Mouse (Mus musculus) neural tube, embryonic 11.5 days (tissue): ENCODE results near the gene Apoc4. TPM values are rescaled to one million over a fixed set of nuclear protein-coding genes. Genes with fewer than 3 reads are reported as not detected.

Experiments
- ATAC-seq: fragments of 200-750 bp; cut with Nextera tagmentation; 2 replicates; pipeline ENCODE4 v1.8.0; 2017; ENCODE audit warnings: moderate number of reproducible peaks, mild to moderate bottlenecking, moderate TSS enrichment, moderate library complexity; ENCODE audit not compliant: insufficient read depth, low FRiP score, low TSS enrichment
- DNase-seq: peaks from one replicate; pipeline ENCODE4 v3.0.0-alpha.2; 2015; ENCODE audit warnings: low spot score
- H3K27ac ChIP-seq: fragments of 300-500 bp; sonication (generic); 2 replicates; pipeline ENCODE4 v1.5.1; 2014; ENCODE audit warnings: low read depth, mild to moderate bottlenecking, low read length
- H3K27me3 ChIP-seq: fragments of 300-500 bp; sonication (generic); 2 replicates; pipeline ENCODE4 v1.6.1; 2014; ENCODE audit warnings: mild to moderate bottlenecking, low read length, mixed read lengths; ENCODE audit not compliant: control insufficient read depth, insufficient read depth
- H3K36me3 ChIP-seq: fragments of 300-500 bp; sonication (generic); 2 replicates; pipeline ENCODE4 v1.6.1; 2014; ENCODE audit warnings: mild to moderate bottlenecking, low read length, moderate library complexity, mixed read lengths; ENCODE audit not compliant: control insufficient read depth, insufficient read depth
- H3K4me1 ChIP-seq: fragments of 300-500 bp; sonication (generic); 2 replicates; pipeline ENCODE4 v1.6.1; 2014; ENCODE audit warnings: low read length, mixed read lengths; ENCODE audit not compliant: control insufficient read depth, insufficient read depth
- H3K4me2 ChIP-seq: fragments of 300-500 bp; sonication (generic); 2 replicates; pipeline ENCODE4 v1.6.1; 2014; ENCODE audit warnings: low read depth, mild to moderate bottlenecking, moderate library complexity
- H3K4me3 ChIP-seq: fragments of 300-500 bp; sonication (generic); 2 replicates; pipeline ENCODE4 v1.5.1; 2014; ENCODE audit warnings: low read depth, low read length
- H3K9ac ChIP-seq: fragments of 300-500 bp; sonication (generic); 2 replicates; pipeline ENCODE4 v1.6.1; 2014; ENCODE audit warnings: mild to moderate bottlenecking, low read length
- H3K9me3 ChIP-seq: fragments of 300-500 bp; sonication (generic); 2 replicates; pipeline ENCODE4 v1.6.1; 2016; ENCODE audit warnings: low read length; ENCODE audit not compliant: control insufficient read depth
- WGBS: fragments of 180-500 bp; shearing (Covaris S2); extraction: QIAGEN DNeasy Blood & Tissue Kit; methylation state at CpG from one replicate; pipeline ENCODE4 v1.1.7; 2014; 5-methylcytosine and 5-hydroxymethylcytosine counted together
- polyA plus RNA-seq: library from polyadenylated mRNA; unstranded; fragments of >200 nt; fragmentation: Nextera tagmentation; extraction: Ambion mirVana; gene quantifications from 2 replicates; pipeline ENCODE4 v1.2.1, GENCODE M21; 2014

Gene Apoc4
- polyA plus RNA-seq, 1 experiment from 2014 or later, result not detected

GRCm38 (mm10) chr7:19716055-19716682 lies 34.9 kb upstream of the Apoc4 start:
- Histone ChIP-seq H3K27ac (peak overlapping the region; percentile 81), H3K4me2 (peak overlapping the region; percentile 50), H3K4me3 (peak overlapping the region; percentile 29), H3K36me3 (peaks cover 4% of the 10 kb centered on the region), H3K9ac (peak overlapping the region; percentile 46), H3K27me3 (no peaks in the 10 kb centered on the region), H3K4me1 (peaks cover 7% of the 10 kb centered on the region), H3K9me3 (no peaks in the 10 kb centered on the region)
- WGBS, result 8% methylated on average over 18 of the region's 18 CpGs
- ATAC-seq (no peak), DNase-seq (no peak)

- peak within 1 kb of the TSS; percentile 81 for H3K27ac ChIP-seq
- no peaks in the 10 kb centered on the region for H3K9me3 ChIP-seq
- peak within 1 kb of the TSS; percentile 93 for H3K4me3 ChIP-seq
- peaks cover 9% of the 10 kb centered on the region for H3K36me3 ChIP-seq
- ATAC-seq, result peak; percentile 99
- DNase-seq, result peak; percentile 100
- under 1% methylated on average over 53 of the region's 59 CpGs for WGBS
- H3K27me3 ChIP-seq, result no peaks in the 10 kb centered on the region
- peaks cover 7% of the 10 kb centered on the region for H3K4me1 ChIP-seq
- H3K4me2 ChIP-seq, result peak within 1 kb of the TSS; percentile 83
- peak within 1 kb of the TSS; percentile 80 for H3K9ac ChIP-seq
Measured at GRCm38 (mm10) chr7:19715239-19716054, 34.2 kb upstream of the Apoc4 start, which contains the start of gene Tomm40. Tomm40 (minus strand) TSS chr7:19715438.

GRCm38 (mm10) chr7:19714836-19715235 lies 33.6 kb upstream of the Apoc4 start:
- peaks cover 10% of the 10 kb centered on the region for H3K36me3 ChIP-seq
- H3K9ac ChIP-seq, result peak overlapping the region; percentile 80
- DNase-seq (no peak), ATAC-seq (no peak; the same call in 1 of the 2 replicates)
- peak overlapping the region; percentile 93 for H3K4me3 ChIP-seq
- no peaks in the 10 kb centered on the region for H3K27me3 ChIP-seq
- H3K4me1 ChIP-seq, result peaks cover 7% of the 10 kb centered on the region
- H3K27ac ChIP-seq, result peak overlapping the region; percentile 36
- WGBS, result under 1% methylated on average over 28 of the region's 39 CpGs
- no peaks in the 10 kb centered on the region for H3K9me3 ChIP-seq
- peak overlapping the region; percentile 83 for H3K4me2 ChIP-seq

- Histone ChIP-seq H3K27me3 (no peaks in the 10 kb centered on the region), H3K9me3 (no peaks in the 10 kb centered on the region), H3K4me3 (no peak overlapping the region), H3K27ac (no peak overlapping the region), H3K36me3 (peaks cover 16% of the 10 kb centered on the region), H3K4me1 (peaks cover 7% of the 10 kb centered on the region), H3K9ac (no peak overlapping the region), H3K4me2 (no peak overlapping the region)
- DNase-seq (no peak), ATAC-seq (no peak)
- 94% methylated on average over 9 of the region's 9 CpGs for WGBS
Measured at GRCm38 (mm10) chr7:19713598-19713997, 32.3 kb upstream of the Apoc4 start.

DNA sequence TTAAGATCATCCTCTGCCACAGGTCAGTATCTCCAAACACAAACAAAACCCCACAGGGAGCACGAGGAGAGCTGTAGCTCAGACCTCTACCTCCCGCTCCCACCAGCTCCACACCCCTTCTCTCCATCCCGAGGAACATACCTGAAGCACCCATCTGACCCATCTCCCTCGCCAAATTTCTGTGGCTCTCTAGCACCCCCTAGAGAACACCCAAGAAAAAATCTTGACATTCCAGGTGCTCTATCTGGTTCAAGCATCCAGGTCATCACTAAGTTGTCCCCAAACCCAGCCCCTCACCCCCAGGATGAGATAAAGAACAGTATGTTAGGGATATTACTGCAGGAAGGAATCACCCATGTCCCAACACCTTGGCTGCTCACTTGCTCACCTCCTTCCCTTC lies 31.9 kb upstream of the Apoc4 start:
- H3K36me3 ChIP-seq, result peaks cover 16% of the 10 kb centered on the region
- peaks cover 7% of the 10 kb centered on the region for H3K4me1 ChIP-seq
- no peak overlapping the region for H3K9ac ChIP-seq
- H3K4me3 ChIP-seq, result no peak overlapping the region; the same call in 1 of the 2 replicates
- no peaks in the 10 kb centered on the region for H3K27me3 ChIP-seq
- no peaks in the 10 kb centered on the region for H3K9me3 ChIP-seq
- no peak overlapping the region for H3K27ac ChIP-seq
- WGBS, result 57% methylated on average over 4 of the region's 4 CpGs
- no peak overlapping the region for H3K4me2 ChIP-seq
- no peak for ATAC-seq
- DNase-seq, result no peak

DNA sequence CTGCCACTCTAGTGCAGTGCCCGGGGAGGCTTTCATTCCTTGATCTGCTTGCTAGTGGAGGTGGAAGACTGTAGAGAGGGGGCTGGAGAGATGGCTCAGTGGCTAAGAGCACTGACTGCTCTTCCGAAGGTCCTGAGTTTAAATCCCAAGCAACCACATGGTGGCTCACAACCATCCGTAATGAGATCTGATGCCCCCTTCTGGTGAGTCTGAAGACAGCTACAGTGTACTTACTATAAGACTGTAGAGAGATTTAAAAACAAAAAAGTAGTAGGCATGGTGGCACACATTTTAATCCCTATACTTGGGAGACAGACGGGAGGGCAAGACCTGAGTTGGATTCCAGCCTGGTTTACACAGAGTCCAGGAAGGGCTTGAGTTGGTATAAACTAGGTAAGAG lies 31.1 kb upstream of the Apoc4 start:
- Histone ChIP-seq H3K36me3 (peaks cover 18% of the 10 kb centered on the region), H3K9ac (no peak overlapping the region), H3K4me1 (peaks cover 7% of the 10 kb centered on the region), H3K27me3 (no peaks in the 10 kb centered on the region), H3K9me3 (no peaks in the 10 kb centered on the region), H3K27ac (no peak overlapping the region), H3K4me3 (no peak overlapping the region), H3K4me2 (no peak overlapping the region)
- no peak for ATAC-seq
- 88% methylated on average over 4 of the region's 4 CpGs for WGBS
- no peak for DNase-seq

- Histone ChIP-seq H3K4me2 (no peak overlapping the region), H3K27me3 (no peaks in the 10 kb centered on the region), H3K4me1 (peaks cover 7% of the 10 kb centered on the region), H3K9ac (no peak overlapping the region), H3K36me3 (peaks cover 22% of the 10 kb centered on the region), H3K27ac (no peak overlapping the region), H3K9me3 (no peaks in the 10 kb centered on the region), H3K4me3 (no peak overlapping the region)
- ATAC-seq, result no peak
- 88% methylated on average over 10 of the region's 10 CpGs for WGBS
- DNase-seq, result no peak
Measured at GRCm38 (mm10) chr7:19710650-19711049, 29.4 kb upstream of the Apoc4 start.

DNA sequence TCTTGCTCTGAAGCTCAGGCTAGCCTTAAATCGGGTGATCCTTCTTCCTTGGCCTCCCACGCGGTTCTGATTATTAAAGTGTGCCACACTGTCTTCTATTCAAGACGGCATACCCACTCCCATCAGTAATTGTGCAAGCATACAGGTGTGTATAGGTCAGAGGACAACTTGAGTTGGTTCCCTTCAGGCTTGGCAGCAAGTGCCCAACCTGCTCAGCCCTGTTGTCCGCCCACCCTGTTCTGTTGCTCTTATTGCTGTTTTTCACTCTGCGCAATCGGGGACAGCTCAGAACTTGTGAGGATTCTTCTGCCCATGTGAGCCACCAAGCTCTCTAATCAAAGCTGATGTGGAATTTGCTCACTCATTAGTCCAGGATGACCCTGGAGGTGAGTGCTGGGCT lies 24.0 kb upstream of the Apoc4 start:
- Histone ChIP-seq H3K27ac (no peak overlapping the region), H3K4me3 (no peak overlapping the region), H3K36me3 (peaks cover 12% of the 10 kb centered on the region; the same call in 1 of the 2 replicates), H3K4me2 (no peak overlapping the region), H3K9ac (no peak overlapping the region), H3K4me1 (no peaks in the 10 kb centered on the region), H3K9me3 (no peaks in the 10 kb centered on the region), H3K27me3 (no peaks in the 10 kb centered on the region)
- ATAC-seq (no peak), DNase-seq (no peak)
- 95% methylated on average over 7 of the region's 7 CpGs for WGBS
